Mouse (Mus musculus): ENCODE measurements around the gene Gm9732. TPM values are rescaled to one million over a fixed set of nuclear protein-coding genes. Genes with fewer than 3 reads are reported as not detected.
"Not testable (repeated sequence)": the region's sequence is repeated elsewhere in the genome, so short reads cannot be mapped to it uniquely, and the experiment has no call there.

The Gm9732 gene
- polyA plus RNA-seq, 1 experiment: 0.30 TPM

GRCm38 (mm10) chr14:43275752-43276151, 916 bp downstream of the Gm9732 start:
- peak; percentile 23 for DNase-seq
- H3K27me3 ChIP-seq (replicated peaks; ENCODE audit: control insufficient read depth, insufficient read depth, low read length); H3K36me3 ChIP-seq (ENCODE audit: control insufficient read depth, insufficient read depth, low read length); H3K4me1 ChIP-seq (ENCODE audit: control insufficient read depth, insufficient read depth, low read length); H3K27ac ChIP-seq (ENCODE audit: insufficient read depth, low read depth, low read length); H3K4me3 ChIP-seq (ENCODE audit: insufficient read depth, low read depth, low read length): not testable (repeated sequence)
- WGBS: 78% methylated on average over 1 of the region's 1 CpGs

- H3K4me3 ChIP-seq (ENCODE audit: insufficient read depth, low read depth, low read length); H3K27ac ChIP-seq (ENCODE audit: insufficient read depth, low read depth, low read length); H3K4me1 ChIP-seq (ENCODE audit: control insufficient read depth, insufficient read depth, low read length); H3K36me3 ChIP-seq (ENCODE audit: control insufficient read depth, insufficient read depth, low read length); H3K27me3 ChIP-seq (replicated peaks; ENCODE audit: control insufficient read depth, insufficient read depth, low read length): not testable (repeated sequence)
- DNase-seq: peak; percentile 33
- WGBS: 62% methylated on average over 2 of the region's 2 CpGs
These were observed 2.6 kb downstream of the Gm9732 start for GRCm38 (mm10) chr14:43277468-43277867.

- H3K27me3 ChIP-seq (replicated peaks; ENCODE audit: control insufficient read depth, insufficient read depth, low read length); H3K36me3 ChIP-seq (ENCODE audit: control insufficient read depth, insufficient read depth, low read length); H3K27ac ChIP-seq (ENCODE audit: insufficient read depth, low read depth, low read length); H3K4me1 ChIP-seq (ENCODE audit: control insufficient read depth, insufficient read depth, low read length); H3K4me3 ChIP-seq (ENCODE audit: insufficient read depth, low read depth, low read length): not testable (repeated sequence)
- peak; percentile 31 for DNase-seq
- WGBS: 78% methylated on average over 4 of the region's 4 CpGs
These were observed 3.3 kb downstream of the Gm9732 start for GRCm38 (mm10) chr14:43278146-43278545.

GRCm38 (mm10) chr14:43278681-43279080, 3.8 kb downstream of the Gm9732 start:
- not testable (repeated sequence) for H3K27me3 ChIP-seq (replicated peaks; ENCODE audit: control insufficient read depth, insufficient read depth, low read length); H3K4me1 ChIP-seq (ENCODE audit: control insufficient read depth, insufficient read depth, low read length); H3K4me3 ChIP-seq (ENCODE audit: insufficient read depth, low read depth, low read length); H3K36me3 ChIP-seq (ENCODE audit: control insufficient read depth, insufficient read depth, low read length); H3K27ac ChIP-seq (ENCODE audit: insufficient read depth, low read depth, low read length)
- DNase-seq: peak; percentile 31
- 92% methylated on average over 3 of the region's 3 CpGs for WGBS

DNA sequence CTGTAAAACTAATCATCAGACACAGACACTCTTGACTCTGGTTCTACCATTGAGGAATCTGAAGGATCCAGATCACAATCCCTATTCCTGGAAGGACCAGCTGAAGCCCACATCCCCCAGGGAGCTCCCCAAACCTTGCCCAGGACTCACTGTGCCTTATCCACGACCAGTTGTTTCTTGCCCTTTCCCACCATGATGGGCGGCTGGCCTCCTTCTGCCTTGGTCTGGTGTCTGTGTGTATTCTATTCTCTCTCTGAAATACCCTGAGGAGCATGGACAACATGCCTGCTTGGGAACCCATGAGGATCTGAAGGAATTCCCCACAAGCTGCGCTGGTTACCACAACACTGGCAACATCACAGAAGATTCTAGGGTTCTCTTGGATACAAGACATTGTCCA, 18.7 kb downstream of the Gm9732 start, which contains the start of gene Gm8127:
Gm8127 (minus strand) TSS at position 330 of the 400 bp plus-strand sequence.
- H3K27me3 ChIP-seq (replicated peaks; ENCODE audit: control insufficient read depth, insufficient read depth, low read length); H3K27ac ChIP-seq (ENCODE audit: insufficient read depth, low read depth, low read length); H3K4me1 ChIP-seq (ENCODE audit: control insufficient read depth, insufficient read depth, low read length); H3K4me3 ChIP-seq (ENCODE audit: insufficient read depth, low read depth, low read length); H3K36me3 ChIP-seq (ENCODE audit: control insufficient read depth, insufficient read depth, low read length); DNase-seq: not testable (repeated sequence)
- 76% methylated on average over 3 of the region's 3 CpGs for WGBS

DNA sequence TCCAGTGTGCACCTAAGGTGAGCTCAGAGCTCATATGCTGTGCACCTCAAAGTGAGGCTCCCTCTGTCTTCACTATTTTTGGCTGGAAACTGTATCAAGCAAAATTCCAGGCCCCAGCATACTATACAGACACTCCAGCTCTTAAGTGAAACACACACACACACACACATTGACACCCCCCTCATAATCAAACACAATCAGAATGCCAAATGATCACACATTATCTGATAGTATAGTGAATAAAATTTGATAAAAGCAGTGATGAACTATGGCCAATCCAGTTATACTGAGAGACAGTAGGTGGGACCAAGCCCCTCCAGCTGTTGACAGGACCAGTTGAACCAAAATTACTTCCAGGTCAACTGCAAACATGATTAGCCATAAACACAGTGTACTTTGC, 44.7 kb downstream of the Gm9732 start:
- DNase-seq; H3K4me1 ChIP-seq (ENCODE audit: control insufficient read depth, insufficient read depth, low read length); H3K36me3 ChIP-seq (ENCODE audit: control insufficient read depth, insufficient read depth, low read length); H3K27ac ChIP-seq (ENCODE audit: insufficient read depth, low read depth, low read length); H3K27me3 ChIP-seq (replicated peaks; ENCODE audit: control insufficient read depth, insufficient read depth, low read length); H3K4me3 ChIP-seq (ENCODE audit: insufficient read depth, low read depth, low read length): not testable (repeated sequence)

GRCm38 (mm10) chr14:43328603-43329002, 53.8 kb downstream of the Gm9732 start:
- DNase-seq; H3K36me3 ChIP-seq (ENCODE audit: control insufficient read depth, insufficient read depth, low read length); H3K4me3 ChIP-seq (ENCODE audit: insufficient read depth, low read depth, low read length); H3K27me3 ChIP-seq (replicated peaks; ENCODE audit: control insufficient read depth, insufficient read depth, low read length); H3K4me1 ChIP-seq (ENCODE audit: control insufficient read depth, insufficient read depth, low read length); H3K27ac ChIP-seq (ENCODE audit: insufficient read depth, low read depth, low read length): not testable (repeated sequence)
- 63% methylated on average over 2 of the region's 2 CpGs for WGBS

DNA sequence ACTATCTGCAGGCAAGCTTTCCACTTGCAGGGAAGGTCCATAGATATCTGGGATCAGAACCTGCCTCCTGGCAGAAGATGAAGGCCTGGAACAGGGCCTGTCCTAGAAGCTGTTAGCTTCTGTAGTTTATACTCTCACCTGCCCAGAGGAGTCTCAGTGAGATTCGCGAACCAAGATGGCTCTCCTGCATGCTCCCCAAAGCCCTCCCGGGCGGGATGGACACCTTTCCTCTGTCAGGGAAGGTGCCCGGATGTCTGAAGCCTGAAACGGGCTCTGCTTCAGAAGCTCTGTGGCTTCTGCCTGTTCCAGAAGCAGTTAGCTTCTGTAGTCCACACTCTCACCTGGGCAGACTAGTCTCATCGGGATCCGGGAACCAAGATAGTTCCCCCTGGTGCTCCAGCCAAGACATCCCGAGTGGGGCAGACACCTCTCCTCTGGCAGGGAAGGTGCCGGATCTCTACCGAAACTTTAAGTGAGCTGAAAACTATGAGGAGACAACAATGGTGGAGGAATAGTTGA, 56.6 kb downstream of the Gm9732 start:
- DNase-seq; H3K27ac ChIP-seq (ENCODE audit: insufficient read depth, low read depth, low read length); H3K4me3 ChIP-seq (ENCODE audit: insufficient read depth, low read depth, low read length); H3K27me3 ChIP-seq (replicated peaks; ENCODE audit: control insufficient read depth, insufficient read depth, low read length); H3K4me1 ChIP-seq (ENCODE audit: control insufficient read depth, insufficient read depth, low read length); H3K36me3 ChIP-seq (ENCODE audit: control insufficient read depth, insufficient read depth, low read length): not testable (repeated sequence)
- 91% methylated on average over 11 of the region's 11 CpGs for WGBS

GRCm38 (mm10) chr14:43337646-43338045, 62.8 kb downstream of the Gm9732 start:
- 72% methylated on average over 1 of the region's 1 CpGs for WGBS

GRCm38 (mm10) chr14:43347711-43348110, 72.9 kb downstream of the Gm9732 start, which contains the start of gene 1700001F09Rik:
TSS of gene 1700001F09Rik (minus strand) at chr14:43347811.
- not testable (repeated sequence) for H3K27me3 ChIP-seq (replicated peaks; ENCODE audit: control insufficient read depth, insufficient read depth, low read length); DNase-seq; H3K4me3 ChIP-seq (ENCODE audit: insufficient read depth, low read depth, low read length); H3K4me1 ChIP-seq (ENCODE audit: control insufficient read depth, insufficient read depth, low read length); H3K27ac ChIP-seq (ENCODE audit: insufficient read depth, low read depth, low read length); H3K36me3 ChIP-seq (ENCODE audit: control insufficient read depth, insufficient read depth, low read length)

More at GRCm38 (mm10) chr14:43337646-43338045, 62.8 kb downstream of the Gm9732 start:
- H3K4me1 ChIP-seq (ENCODE audit: control insufficient read depth, insufficient read depth, low read length); H3K27me3 ChIP-seq (replicated peaks; ENCODE audit: control insufficient read depth, insufficient read depth, low read length); H3K4me3 ChIP-seq (ENCODE audit: insufficient read depth, low read depth, low read length); H3K27ac ChIP-seq (ENCODE audit: insufficient read depth, low read depth, low read length); DNase-seq; H3K36me3 ChIP-seq (ENCODE audit: control insufficient read depth, insufficient read depth, low read length): not testable (repeated sequence)

DNA sequence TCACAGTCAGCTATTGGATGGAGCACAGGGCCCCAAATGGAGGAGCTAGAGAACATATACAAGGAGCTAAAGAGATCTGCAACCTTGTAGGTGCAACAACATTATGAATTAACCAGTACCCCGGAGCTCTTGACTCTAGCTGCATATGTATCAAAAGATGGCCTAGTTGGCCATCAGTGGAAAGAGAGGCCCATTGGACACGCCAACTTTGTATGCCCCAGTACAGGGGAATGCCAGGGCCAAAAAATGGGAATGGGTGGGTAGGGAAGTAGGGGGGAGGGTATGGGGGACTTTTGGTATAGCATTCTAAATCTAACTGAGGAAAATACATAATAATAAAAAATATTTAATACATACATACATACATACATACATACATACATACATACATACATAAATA, 78.1 kb downstream of the Gm9732 start:
- H3K27ac ChIP-seq (ENCODE audit: insufficient read depth, low read depth, low read length); H3K36me3 ChIP-seq (ENCODE audit: control insufficient read depth, insufficient read depth, low read length); H3K27me3 ChIP-seq (replicated peaks; ENCODE audit: control insufficient read depth, insufficient read depth, low read length); H3K4me1 ChIP-seq (ENCODE audit: control insufficient read depth, insufficient read depth, low read length); H3K4me3 ChIP-seq (ENCODE audit: insufficient read depth, low read depth, low read length); DNase-seq: not testable (repeated sequence)
- WGBS: 82% methylated on average over 2 of the region's 2 CpGs
